Mouse (Mus musculus): ENCODE results near the gene Gm2022. TPM values are rescaled to one million over a fixed set of nuclear protein-coding genes. Genes with fewer than 3 reads are reported as not detected.
"Not testable (repeated sequence)": the region's sequence is repeated elsewhere in the genome, so short reads cannot be mapped to it uniquely, and the experiment has no call there.

Gene Gm2022
- polyA plus RNA-seq (2015; fragmentation: Nextera tagmentation; extraction: Ambion mirVana): not detected in 2 replicates

DNA sequence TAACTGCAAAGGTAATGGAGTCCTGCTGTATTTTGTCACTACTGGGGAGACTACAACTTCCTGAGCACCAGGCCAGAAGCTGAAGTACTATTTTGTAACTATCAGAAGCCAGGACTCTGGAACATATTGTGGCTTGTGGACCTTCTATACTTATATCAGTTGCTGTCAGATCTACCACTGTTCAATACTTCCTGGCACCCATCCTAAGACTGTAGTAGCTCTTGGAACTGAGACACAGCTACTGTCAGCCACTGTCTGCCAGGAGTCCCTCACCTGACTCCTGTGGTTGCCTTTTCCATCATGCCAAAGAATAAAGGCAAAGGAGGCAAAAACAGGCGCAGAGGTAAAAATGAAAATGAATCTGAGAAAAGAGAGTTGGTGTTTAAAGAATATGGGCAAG, at the start of gene Gm2022:
Gene Gm2022, plus strand, starts transcription at position 301 of the 400 bp plus-strand sequence.
- H3K9me3 ChIP-seq; H3K27me3 ChIP-seq (replicated peaks); H3K36me3 ChIP-seq; H3K27ac ChIP-seq; H3K9ac ChIP-seq; H3K4me2 ChIP-seq (replicated peaks); H3K4me1 ChIP-seq (replicated peaks); H3K4me3 ChIP-seq (replicated peaks); ATAC-seq: not testable (repeated sequence)
- 91% methylated on average over 1 of the region's 1 CpGs for WGBS

DNA sequence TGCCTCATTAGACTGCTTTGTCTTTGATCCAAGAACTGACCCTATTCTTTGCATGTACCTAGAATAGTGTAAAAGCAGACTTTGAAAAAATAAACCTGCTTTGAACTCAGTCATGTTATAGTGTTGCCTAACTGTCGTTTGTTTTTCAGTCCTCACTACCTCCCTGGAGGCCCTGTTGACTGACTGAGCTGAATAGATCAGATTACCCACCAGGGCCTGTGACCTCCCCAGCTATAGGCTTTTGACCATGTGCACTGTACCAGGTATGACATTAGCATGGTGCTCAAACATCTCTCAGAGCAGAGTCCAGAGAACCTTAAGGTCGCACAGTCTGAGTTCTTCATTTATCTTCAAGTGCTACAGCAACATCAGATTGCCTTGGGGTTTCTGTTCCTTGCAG, 44.5 kb upstream of the Gm2022 start:
- not testable (repeated sequence) for H3K4me1 ChIP-seq (replicated peaks)

DNA sequence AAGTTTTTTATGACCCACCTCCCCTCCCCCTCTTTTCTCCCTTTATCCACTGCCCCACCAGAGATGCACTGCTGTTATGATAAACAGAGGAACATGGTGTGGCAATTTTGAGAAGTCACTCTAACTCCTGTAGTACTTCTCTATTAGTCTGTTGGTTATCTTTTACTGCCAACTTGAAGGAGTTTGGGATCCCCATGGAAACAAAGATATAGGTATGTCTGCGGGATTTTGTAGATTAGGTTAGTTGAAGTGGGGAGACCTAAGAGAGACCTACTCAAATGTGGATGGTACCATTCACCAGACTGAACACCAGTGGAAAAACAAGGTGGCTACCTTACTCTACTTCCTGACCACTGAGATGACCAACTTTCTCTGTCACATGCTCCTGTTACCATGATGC, 39.1 kb upstream of the Gm2022 start:
- 81% methylated on average over 1 of the region's 1 CpGs for WGBS
- H3K4me2 ChIP-seq (replicated peaks); H3K27ac ChIP-seq; H3K9me3 ChIP-seq; H3K4me3 ChIP-seq (replicated peaks); ATAC-seq; H3K36me3 ChIP-seq; H3K4me1 ChIP-seq (replicated peaks); H3K9ac ChIP-seq; H3K27me3 ChIP-seq (replicated peaks): not testable (repeated sequence)

More for the DNA sequence above, 44.5 kb upstream of the Gm2022 start:
- not testable (repeated sequence) for H3K27me3 ChIP-seq (replicated peaks); H3K4me3 ChIP-seq (replicated peaks); H3K9ac ChIP-seq; ATAC-seq; H3K36me3 ChIP-seq; H3K9me3 ChIP-seq; H3K4me2 ChIP-seq (replicated peaks); H3K27ac ChIP-seq
- WGBS: no CpG with 5 or more reads among the region's 2 CpGs

DNA sequence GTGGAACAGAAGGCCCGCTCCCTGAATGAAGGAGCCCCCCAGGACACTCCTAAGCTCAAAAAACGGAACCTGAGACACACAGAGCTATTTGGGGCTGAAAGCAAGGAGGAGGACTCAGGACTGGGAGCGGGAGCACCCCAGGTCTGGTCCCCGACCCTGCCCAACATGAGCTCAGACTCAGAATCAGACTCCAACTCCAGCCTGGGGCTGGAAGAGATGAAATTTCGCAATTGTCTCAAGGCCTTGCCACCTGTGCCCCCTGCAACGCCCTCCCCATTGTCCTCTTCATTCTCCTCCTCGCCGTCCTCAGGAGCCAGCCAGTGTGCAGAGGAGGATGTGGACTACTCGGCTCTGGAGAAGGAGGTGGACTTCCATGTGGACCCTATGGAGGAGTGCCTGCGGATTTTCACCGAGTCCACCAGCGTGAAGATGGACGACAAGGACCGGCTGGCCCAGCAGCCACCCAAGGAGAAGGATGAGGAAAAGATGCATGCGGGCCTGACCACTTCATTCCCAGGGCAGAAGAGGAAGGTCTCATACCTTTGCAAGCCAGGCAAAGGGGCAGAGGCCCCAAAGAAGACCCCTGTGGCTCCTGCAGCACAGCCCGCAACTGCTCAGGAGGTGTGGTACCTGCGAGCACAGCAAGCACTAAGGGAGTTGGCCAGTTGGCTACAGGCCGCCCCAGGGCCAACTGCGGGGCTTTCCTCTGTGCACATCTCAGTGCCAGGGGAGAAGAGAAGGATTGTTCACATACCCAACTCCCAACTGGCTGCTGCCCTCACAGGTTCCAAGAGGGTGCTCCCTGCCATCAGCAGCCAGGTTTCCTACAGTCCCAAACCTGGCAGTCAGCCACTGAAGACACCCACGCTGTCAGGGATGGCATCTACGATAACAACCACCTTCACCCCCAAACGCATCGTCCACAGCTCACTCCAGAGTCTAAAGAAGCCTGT, 33.2 kb upstream of the Gm2022 start:
- 84% methylated on average over 23 of the region's 23 CpGs for WGBS
- H3K4me2 ChIP-seq (replicated peaks); H3K27me3 ChIP-seq (replicated peaks); H3K4me3 ChIP-seq (replicated peaks); H3K36me3 ChIP-seq; H3K9me3 ChIP-seq; ATAC-seq; H3K27ac ChIP-seq; H3K9ac ChIP-seq; H3K4me1 ChIP-seq (replicated peaks): not testable (repeated sequence)

DNA sequence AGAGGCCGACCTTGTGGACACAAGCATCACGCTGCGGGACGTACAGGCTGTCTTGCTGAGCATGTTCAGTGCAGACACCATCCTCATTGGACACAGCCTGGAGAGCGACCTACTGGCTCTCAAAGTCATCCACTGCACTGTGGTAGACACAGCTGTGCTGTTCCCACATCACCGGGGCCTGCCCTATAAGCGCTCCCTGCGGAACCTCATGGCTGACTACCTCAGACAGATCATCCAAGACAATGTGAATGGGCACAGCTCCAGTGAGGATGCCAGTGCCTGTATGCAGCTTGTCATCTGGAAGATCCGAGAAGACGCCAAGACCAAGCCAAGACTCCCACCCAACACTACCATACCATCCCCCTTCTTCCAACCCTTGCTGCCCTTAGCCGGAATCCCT, 31.5 kb upstream of the Gm2022 start:
- not testable (repeated sequence) for H3K4me2 ChIP-seq (replicated peaks); H3K27ac ChIP-seq; H3K9me3 ChIP-seq; H3K36me3 ChIP-seq; H3K9ac ChIP-seq; ATAC-seq; H3K4me3 ChIP-seq (replicated peaks); H3K27me3 ChIP-seq (replicated peaks); H3K4me1 ChIP-seq (replicated peaks)
- WGBS: 95% methylated on average over 10 of the region's 11 CpGs

DNA sequence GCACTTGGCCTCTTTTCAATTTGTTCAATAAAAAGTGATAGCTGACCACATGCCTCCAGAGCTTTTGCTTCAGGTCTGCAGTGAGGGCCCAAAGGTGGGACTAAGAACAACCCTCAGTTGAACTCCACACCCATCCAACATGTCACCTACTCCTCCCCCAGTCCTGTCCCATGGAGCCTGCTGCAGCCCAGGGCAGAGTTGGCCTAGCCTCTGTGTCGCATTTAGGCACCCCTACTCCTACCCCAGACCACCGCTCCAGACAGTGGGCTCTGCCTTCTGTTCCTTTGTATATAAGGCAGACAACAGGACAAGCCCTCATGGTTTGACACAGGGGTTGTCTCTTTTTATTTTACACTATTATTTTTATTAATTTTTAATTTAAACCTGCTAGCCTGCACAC, 31.1 kb upstream of the Gm2022 start:
- H3K9ac ChIP-seq; H3K4me1 ChIP-seq (replicated peaks); H3K9me3 ChIP-seq; H3K27me3 ChIP-seq (replicated peaks); H3K4me3 ChIP-seq (replicated peaks); H3K4me2 ChIP-seq (replicated peaks); H3K36me3 ChIP-seq; H3K27ac ChIP-seq; ATAC-seq: not testable (repeated sequence)
- WGBS: 83% methylated on average over 2 of the region's 2 CpGs

DNA sequence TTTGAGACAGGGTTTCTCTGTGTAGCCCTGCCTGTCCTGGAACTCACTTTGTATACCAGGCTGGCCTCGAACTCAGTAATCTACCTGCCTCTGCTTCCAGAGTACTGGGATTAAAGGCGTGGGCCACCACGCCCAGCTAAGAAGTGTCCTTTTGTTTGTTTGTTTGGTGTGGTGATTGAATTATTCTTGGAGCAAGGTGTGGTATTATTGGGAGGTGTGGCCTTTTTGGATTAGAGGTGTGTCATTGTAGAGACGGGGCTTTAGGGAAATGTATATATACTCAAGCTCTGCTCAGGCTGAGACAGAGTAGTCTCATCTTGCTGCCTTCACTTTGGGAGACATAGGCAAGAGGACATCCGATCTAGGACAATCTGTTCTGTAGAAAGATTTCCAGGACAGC, 21.4 kb upstream of the Gm2022 start, which contains the start of gene Gm2016:
Gene Gm2016, plus strand, starts transcription at position 301 of the 400 bp plus-strand sequence.
- not testable (repeated sequence) for H3K36me3 ChIP-seq; H3K4me1 ChIP-seq (replicated peaks); H3K9me3 ChIP-seq; H3K9ac ChIP-seq; H3K4me2 ChIP-seq (replicated peaks); H3K4me3 ChIP-seq (replicated peaks); H3K27ac ChIP-seq; ATAC-seq; H3K27me3 ChIP-seq (replicated peaks)
- WGBS: 79% methylated on average over 5 of the region's 5 CpGs

DNA sequence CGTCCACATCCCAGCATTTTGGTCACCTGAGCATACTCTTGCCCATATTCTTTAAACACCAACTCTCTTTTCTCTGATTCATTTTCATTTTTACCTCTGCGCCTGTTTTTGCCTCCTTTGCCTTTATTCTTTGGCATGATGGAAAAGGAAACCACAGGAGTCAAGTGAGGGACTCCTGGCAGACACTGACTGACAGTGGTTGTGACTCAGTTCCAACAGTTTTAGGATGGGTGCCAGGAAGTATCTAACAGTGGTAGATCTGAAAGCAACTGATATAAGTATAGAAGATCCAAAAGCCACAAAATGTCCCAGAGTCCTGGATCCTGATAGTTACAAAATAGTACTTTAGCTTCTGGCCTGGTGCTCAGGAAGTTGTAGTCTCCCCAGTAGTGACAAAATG, 24.6 kb downstream of the Gm2022 start, which contains the start of gene Gm2035:
Gene Gm2035, minus strand, starts transcription at position 137 of the 400 bp plus-strand sequence.
- not testable (repeated sequence) for H3K4me3 ChIP-seq (replicated peaks); H3K27ac ChIP-seq; H3K36me3 ChIP-seq; H3K4me2 ChIP-seq (replicated peaks); H3K9ac ChIP-seq; H3K27me3 ChIP-seq (replicated peaks); ATAC-seq; H3K4me1 ChIP-seq (replicated peaks); H3K9me3 ChIP-seq
- 82% methylated on average over 2 of the region's 2 CpGs for WGBS

Other genes starting within 250 kb of the Gm2022 start
- not detected in 2 replicates for gene Gm21319, start 119.6 kb upstream of the Gm2022 start, polyA plus RNA-seq (2015; fragmentation: Nextera tagmentation; extraction: Ambion mirVana)
- gene Gm21936, start 99.9 kb upstream of the Gm2022 start, polyA plus RNA-seq (2015; fragmentation: Nextera tagmentation; extraction: Ambion mirVana): not detected in 2 replicates
- gene BB287469, start 78.8 kb upstream of the Gm2022 start, polyA plus RNA-seq (2015; fragmentation: Nextera tagmentation; extraction: Ambion mirVana): not detected in 2 replicates
- gene Gm2001, start 53.0 kb upstream of the Gm2022 start, polyA plus RNA-seq (2015; fragmentation: Nextera tagmentation; extraction: Ambion mirVana): not detected in 2 replicates
- gene Gm2016, start 21.3 kb upstream of the Gm2022 start, polyA plus RNA-seq (2015; fragmentation: Nextera tagmentation; extraction: Ambion mirVana): not detected in 2 replicates
- gene Gm2035, start 24.5 kb downstream of the Gm2022 start, polyA plus RNA-seq (2015; fragmentation: Nextera tagmentation; extraction: Ambion mirVana): not detected in 2 replicates
- not detected in 2 replicates for gene Gm2042, start 58.7 kb downstream of the Gm2022 start, polyA plus RNA-seq (2015; fragmentation: Nextera tagmentation; extraction: Ambion mirVana)
- not detected in 2 replicates for gene Gm2075, start 116.5 kb downstream of the Gm2022 start, polyA plus RNA-seq (2015; fragmentation: Nextera tagmentation; extraction: Ambion mirVana)
- gene Gm6803, start 123.4 kb downstream of the Gm2022 start, polyA plus RNA-seq (2015; fragmentation: Nextera tagmentation; extraction: Ambion mirVana): not detected in 2 replicates
- gene Gm2056, start 131.6 kb downstream of the Gm2022 start, polyA plus RNA-seq (2015; fragmentation: Nextera tagmentation; extraction: Ambion mirVana): not detected in 2 replicates
- gene Gm16368, start 188.3 kb downstream of the Gm2022 start, polyA plus RNA-seq (2015; fragmentation: Nextera tagmentation; extraction: Ambion mirVana): not detected in 2 replicates